Mouse (Mus musculus) CH12.LX (cell line): Measurements from ENCODE around the gene D230025D16Rik.

Experiments
- CTCF ChIP-seq, 2 experiments: IDR thresholded peaks in 1 of 2; conservative IDR thresholded peaks in 1 of 2; 2 replicates each; pipeline ENCODE4 v1.5.1; 2011 to 2012; ENCODE audit warnings: low read depth in 2 of 2, low read length in 2 of 2, improper control_type of control experiment in 1 of 2, inconsistent platforms in 1 of 2, mild to moderate bottlenecking in 1 of 2, moderate library complexity in 1 of 2
- JUN ChIP-seq: IDR thresholded peaks from 2 replicates; pipeline ENCODE4 v1.6.1; 2011; ENCODE audit warnings: low read depth, mild to moderate bottlenecking, low read length, improper control_type of control experiment, moderate library complexity; ENCODE audit not compliant: insufficient read depth
- KAT2A ChIP-seq: IDR thresholded peaks from 2 replicates; pipeline ENCODE4 v1.6.1; 2012; ENCODE audit warnings: low read length, improper control_type of control experiment, inconsistent platforms; ENCODE audit not compliant: insufficient replicate concordance
- MAFK ChIP-seq: IDR thresholded peaks from 2 replicates; pipeline ENCODE4 v1.6.1; 2011; ENCODE audit warnings: low read length, improper control_type of control experiment; ENCODE audit not compliant: insufficient replicate concordance
- NELFE ChIP-seq: IDR thresholded peaks from 2 replicates; pipeline ENCODE4 v1.6.1; 2011; ENCODE audit warnings: low read depth, low read length, improper control_type of control experiment
- POLR2A ChIP-seq: IDR thresholded peaks from 2 replicates; pipeline ENCODE4 v1.6.1; 2011; ENCODE audit warnings: low read depth, mild to moderate bottlenecking, improper control_type of control experiment, low read length

DNA sequence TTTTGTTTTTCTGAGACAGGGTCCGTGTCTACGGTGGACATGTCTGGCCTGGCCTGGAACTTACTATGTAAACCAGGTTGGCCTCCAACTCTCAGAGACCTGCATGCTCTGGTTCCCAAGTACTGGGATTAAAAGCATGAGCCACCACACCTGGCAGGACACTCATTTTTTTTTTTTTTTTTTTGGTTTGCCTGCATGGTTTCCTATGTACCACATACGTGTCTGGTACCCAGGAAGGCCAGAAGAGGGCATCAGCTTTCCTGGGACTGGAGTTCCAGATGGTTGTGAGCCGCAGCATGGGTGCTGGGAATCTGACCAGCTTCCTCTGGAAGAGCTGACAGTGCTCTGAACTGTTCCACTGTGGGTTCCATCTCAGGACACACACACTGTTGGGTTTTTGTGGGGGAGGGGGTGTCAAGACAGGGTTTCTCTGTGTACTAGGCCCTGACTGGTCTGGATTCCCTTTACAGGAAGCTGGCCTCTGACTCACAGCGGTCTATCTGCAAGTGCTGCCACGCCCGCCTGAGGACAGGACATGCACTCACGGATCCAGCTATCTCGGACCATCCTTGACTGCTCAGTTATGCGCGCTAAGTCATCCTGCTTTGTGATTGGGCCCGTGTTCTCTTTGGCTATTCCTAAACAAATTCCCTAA lies 36.5 kb downstream of the D230025D16Rik start:
- no peak for TF ChIP-seq NELFE
- TF ChIP-seq CTCF (conservative IDR thresholded peaks at IDR 0.05 in 1 of 2, IDR thresholded peaks at IDR 0.05 in 1 of 2; ENCODE audit: low read depth in 2 of 2, low read length in 2 of 2): no peak
- TF ChIP-seq POLR2A: no peak
- no peak for TF ChIP-seq JUN
- no peak for TF ChIP-seq MAFK
- TF ChIP-seq KAT2A: no peak
